Mouse (Mus musculus): Measurements from ENCODE around the gene Nxf1.
A peak's percentile ranks its signal among the peaks of the same experiment; 100 is the strongest.
"Not testable (repeated sequence)": the region's sequence is repeated elsewhere in the genome, so short reads cannot be mapped to it uniquely, and the experiment has no call there.

Nxf1 gene

DNA sequence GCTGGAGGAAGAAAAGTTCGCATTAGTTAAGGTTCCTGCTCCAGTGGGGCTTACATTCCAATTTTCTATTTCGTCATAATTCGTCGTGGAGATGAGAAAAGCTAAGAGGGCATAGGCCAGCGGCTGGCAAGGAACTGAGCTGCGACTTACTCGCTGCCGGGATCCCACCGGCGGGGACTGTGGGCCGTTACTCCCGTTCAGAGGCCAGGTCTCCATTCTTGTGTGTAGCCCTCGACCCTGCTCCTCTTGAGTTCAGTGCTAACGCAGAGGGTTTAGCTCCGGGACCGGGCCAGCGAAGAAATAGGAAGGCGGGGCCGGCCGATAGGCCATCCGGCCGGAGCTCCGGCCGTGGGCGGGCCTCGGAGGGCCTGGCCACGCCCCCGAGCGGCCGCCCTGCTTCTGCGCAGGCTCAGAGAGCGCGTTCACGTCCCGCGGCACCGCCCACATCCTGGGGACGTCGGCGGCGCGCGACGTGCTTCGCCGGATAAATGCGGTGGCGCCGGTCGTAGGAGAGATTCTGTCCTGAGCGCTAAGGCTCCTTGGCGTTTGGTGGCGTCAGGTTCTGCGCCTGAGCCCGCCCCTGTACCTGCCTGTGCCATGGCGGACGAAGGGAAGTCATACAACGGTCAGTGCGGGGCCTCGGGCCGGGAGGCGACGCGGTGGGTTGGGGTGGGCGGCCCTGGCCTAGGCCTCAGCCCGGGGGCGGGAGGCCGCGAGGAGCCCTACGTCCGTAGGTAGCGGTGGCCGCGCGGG lies at the start of gene Nxf1:
Gene Nxf1, plus strand, starts transcription at position 439 of the 753 bp plus-strand sequence.
- DNase-seq (ENCODE audit: low read depth, low spot score): peak; percentile 94

DNA sequence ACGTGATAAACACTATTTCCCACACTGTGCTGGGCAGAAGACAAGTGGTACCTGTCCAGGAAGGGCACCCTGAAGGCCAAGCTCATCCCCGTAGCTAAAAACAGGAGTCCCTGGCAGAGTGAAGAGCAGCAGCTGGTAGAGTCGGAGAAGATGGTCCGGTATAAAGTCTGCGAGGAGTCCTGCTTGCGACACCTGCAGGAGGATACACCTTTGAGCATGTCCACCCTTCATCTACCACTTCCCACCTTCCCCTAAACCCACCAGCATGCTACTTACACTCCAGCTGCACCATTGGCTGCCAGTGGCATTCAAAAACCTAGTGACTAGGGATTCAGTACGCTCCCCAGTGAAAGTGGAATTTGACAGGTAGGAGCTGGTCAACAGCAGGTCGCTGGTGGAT lies 47.9 kb upstream of the Nxf1 start:
- no peak for DNase-seq (ENCODE audit: low read depth, low spot score)

DNA sequence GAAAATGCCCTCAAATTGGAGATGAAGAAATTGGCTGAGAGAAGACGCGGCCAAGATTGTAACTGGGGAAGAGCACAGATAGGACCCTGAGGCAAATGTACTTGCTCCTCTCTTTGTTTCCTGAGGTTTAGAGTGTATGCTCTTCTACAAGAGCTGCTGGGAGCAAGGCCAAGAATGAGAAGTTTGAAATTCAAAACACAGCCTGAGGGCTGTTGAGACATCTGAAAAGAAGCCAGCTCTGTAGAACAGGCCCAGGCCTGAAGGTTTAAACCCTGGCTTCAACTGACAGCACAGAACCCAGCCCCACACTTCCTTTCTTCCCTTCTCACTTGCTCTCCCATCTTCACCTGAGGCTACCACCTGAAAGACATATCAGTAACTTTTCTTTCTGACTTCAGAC lies 46.8 kb upstream of the Nxf1 start:
- DNase-seq (ENCODE audit: low read depth, low spot score): no peak

GRCm38 (mm10) chr19:8711506-8711905 lies 45.4 kb upstream of the Nxf1 start:
- no peak for DNase-seq (ENCODE audit: low read depth, low spot score)

DNA sequence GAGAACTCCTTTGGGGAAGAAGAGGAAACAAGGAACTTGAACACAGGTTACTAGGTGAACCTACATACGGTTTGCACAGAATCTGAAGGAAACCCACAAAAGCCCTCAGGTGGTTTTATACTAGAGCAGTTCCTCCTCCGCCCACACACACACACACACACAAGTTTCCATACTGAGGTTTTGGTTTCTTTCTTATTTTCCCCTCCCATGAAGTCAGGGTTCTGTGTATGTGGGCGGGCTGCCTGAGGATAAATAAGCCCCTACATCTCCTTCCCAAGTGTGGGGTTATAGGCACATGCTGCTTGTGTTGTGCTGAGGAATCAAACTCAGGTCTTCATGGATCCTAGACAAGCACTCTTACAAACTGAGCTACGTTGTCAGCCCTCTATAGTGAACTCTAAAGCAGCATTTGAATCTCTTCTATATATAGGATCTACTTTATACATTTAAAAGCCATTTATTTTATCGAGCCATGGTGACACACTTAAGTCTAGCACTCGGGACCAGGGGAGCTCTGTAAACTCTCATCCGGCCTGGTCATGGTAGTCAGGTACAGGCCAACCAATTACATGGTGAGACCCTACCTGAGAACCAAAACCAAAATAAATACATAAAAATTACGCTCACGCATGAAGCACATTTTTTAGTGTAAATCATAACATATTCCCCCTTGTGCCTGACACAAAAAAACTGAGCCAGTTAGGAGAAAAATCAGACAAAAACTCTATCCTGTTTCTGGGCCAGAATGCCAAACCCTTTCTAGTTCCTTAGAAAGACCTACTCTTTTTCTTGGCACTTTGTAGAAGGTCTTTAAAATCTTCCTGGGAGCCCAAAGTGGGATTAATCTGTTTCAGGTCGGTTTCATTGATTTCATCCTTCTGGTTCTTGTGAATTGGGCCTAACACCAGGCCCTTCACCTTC lies 44.7 kb upstream of the Nxf1 start:
- DNase-seq (ENCODE audit: low read depth, low spot score): no peak

DNA sequence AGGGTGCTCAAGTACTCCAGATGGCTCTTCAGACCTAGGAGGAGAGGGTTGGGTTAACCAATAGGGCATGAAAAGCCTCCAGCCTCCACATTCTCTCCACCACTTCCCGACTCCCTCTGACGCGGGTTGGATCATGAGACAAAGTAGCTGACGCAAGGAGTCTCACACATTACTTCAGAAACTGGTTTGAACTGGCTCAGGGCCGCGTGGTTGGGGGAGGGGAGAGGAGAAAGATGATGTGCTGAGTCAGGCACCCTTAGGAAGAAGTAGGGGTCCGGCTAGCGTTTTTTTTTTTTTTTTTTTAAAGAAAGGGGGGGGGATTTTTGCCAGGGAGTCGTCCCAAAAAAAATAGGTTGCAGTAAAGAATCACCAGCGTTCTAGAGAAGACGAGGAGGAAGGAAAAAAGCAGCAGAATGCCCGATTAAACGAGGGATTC lies 44.0 kb upstream of the Nxf1 start:
- DNase-seq (ENCODE audit: low read depth, low spot score): peak; percentile 72

GRCm38 (mm10) chr19:8713306-8713996 lies 43.4 kb upstream of the Nxf1 start:
- peak; percentile 85 for DNase-seq (ENCODE audit: low read depth, low spot score)

DNA sequence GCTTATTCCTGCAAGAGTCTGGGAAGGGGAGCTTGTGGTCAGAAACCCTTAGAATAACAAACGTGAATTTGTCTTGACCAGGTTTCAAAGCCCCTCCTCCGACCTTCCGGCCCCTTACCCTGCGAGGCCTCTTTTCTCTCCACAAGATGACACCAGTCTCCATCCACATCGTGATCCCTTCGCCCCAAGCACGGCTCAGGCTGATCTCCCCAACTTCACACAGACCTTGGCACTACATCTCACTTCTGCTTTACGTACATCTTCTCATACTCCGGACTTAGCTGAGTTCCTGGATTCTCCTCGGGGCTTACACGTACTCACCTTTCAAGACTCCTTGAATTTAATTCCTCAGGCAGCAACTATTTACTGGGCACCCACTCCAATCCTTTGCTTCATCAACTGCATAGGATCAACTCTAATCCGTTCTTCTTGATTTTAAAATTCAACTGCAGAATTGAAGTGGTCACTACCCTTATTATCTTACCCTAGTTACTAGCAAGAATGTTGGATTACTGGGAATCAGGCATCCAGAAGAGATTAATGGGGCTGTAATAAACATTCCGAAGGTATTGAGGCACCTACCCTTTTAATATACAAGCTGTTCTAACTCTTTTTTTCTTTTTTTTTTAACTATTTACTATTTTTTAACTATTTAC lies 42.7 kb upstream of the Nxf1 start:
- no peak for DNase-seq (ENCODE audit: low read depth, low spot score)

GRCm38 (mm10) chr19:8714653-8715481 lies 42.0 kb upstream of the Nxf1 start:
- DNase-seq (ENCODE audit: low read depth, low spot score): no peak

- no peak for DNase-seq (ENCODE audit: low read depth, low spot score)
These were observed 40.8 kb upstream of the Nxf1 start for GRCm38 (mm10) chr19:8715868-8716766.

DNA sequence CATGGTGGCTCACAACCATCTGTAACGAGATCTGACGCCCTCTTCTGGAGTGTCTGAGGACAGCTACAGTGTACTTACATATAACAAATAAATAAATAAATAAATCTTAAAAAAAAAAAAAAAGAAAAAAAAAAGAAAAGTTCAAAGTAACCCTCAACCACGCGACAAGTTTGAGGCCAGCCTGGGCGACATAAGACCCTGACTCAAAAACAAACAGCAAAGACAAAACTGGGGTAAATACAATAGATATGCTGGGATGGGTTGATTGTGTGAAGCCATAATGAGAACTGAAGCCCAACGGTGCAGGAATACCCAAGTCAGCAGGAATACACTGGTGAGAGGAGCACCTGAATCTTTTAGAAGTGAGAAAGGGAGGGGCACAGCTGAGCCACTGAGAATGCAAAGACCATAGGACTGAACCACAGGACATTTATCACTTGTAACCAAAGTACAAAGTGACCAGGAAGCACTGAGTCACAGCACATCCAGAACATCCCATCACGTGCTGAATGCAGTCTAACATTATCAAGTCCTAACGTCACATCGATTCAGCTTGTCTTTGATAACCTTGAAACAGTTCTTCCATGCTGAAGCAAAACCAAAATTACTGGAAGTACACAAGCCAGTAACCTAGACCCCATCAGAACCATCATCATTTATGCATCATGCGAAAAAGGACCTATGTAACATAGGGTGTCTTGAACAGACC lies 40.0 kb upstream of the Nxf1 start:
- no peak for DNase-seq (ENCODE audit: low read depth, low spot score)

- no peak for DNase-seq (ENCODE audit: low read depth, low spot score)
These were observed 38.5 kb upstream of the Nxf1 start for GRCm38 (mm10) chr19:8718357-8718756.

GRCm38 (mm10) chr19:8719037-8719436 lies 37.8 kb upstream of the Nxf1 start:
- not testable (repeated sequence) for DNase-seq (ENCODE audit: low read depth, low spot score)

DNA sequence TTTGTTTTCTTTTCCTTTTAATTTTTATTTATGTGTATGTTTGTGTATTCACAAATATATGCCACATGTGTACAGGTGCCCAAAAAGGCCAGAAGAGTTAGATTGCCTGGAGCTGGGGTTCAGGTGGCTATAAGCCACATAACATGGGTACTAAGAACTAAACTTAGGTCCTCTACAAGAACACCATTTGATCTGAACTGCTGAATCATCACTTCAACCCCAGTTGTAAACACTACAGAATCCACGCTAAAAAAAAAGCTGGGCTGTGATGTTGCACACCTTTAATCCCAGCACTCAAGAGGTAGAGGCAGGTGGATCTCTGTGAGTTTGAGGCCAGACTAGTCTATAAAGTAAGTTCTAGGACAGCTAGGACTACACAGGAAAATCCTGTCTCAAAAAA lies 35.5 kb upstream of the Nxf1 start:
- no peak for DNase-seq (ENCODE audit: low read depth, low spot score)

- DNase-seq (ENCODE audit: low read depth, low spot score): no peak
These were observed 34.9 kb upstream of the Nxf1 start for GRCm38 (mm10) chr19:8722021-8722420.

- DNase-seq (ENCODE audit: low read depth, low spot score): no peak
These were observed 34.3 kb upstream of the Nxf1 start for GRCm38 (mm10) chr19:8722559-8722906.

DNA sequence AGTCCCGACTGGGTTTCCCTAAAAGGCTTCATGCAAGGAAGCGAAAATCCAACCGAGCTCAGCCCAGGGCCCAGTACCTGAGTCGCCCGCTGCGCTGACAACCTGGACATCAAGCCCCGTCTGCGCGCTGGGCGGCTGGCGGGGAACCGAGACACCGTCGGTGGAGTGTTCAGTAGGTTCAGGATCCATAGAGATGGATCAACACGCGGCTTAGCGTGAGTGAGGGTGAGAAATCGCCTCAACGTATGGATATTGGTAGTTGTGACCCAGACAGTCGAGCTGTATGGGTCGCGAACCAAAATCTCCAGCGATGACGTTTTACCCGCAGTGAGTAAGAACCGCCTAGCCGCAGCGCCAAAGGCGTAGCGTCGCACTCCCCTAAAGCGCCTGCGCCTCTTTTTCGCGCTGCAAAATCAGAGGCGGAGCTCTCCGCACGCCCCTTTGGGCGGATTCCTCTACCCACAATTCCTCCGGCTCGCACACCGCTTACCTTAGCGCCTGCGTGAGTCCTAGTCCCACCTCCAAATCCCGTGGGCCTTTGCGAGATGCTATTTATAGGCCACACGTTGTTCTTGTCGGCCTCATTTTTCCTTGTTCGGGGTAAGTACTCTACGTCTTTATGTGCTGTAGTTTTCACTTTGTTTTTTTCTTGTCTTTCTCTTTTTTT lies 33.8 kb upstream of the Nxf1 start, which contains the start of gene Slc3a2:
Gene Slc3a2, minus strand, starts transcription at position 463 of the 667 bp plus-strand sequence.
- peak; percentile 96 for DNase-seq (ENCODE audit: low read depth, low spot score)

- no peak for DNase-seq (ENCODE audit: low read depth, low spot score)
These were observed 33.1 kb upstream of the Nxf1 start for GRCm38 (mm10) chr19:8723574-8724346.

Measured in embryo, embryonic 11.5 days (tissue).